ENCODE assay signal across 20 mouse cellular contexts in the genomic region with DNA sequence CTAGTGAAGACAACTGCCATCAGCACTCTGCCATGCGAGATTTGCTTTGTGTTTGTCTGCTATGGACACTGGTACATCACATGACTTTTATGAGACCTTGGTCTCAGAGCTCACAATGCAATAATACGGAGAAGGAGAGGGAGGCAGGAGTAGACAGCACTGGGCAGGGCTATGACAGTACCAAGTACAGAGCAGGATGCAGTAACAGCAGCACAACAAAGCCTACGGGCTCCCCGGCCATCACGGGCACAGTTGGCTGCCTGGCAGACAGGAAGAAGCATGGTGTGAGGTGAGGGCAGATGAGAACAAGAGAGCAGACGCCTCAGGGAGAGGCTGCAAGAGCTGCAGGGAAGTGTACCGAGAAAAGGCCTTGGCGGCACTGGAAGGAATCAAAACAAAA.
DNase-seq lines count a peak whose midpoint lies in the region; ATAC-seq lines count a peak whose summit lies in the region.
"Had no signal": no experiment of that assay in that cellular context is flagged by ENCODE, and none has a peak within 500 bp of the region (broad histone marks: within the 10 kb centered on the region; RNA-seq: fewer than 3 reads in every experiment).

No protein-coding gene starts in this region.

- no peak overlapping the region for H3K4me2 ChIP-seq in midbrain, embryonic 14.5 days (ENCODE audit: low read length)
- H3K4me2 ChIP-seq: heart, embryonic 12.5 days; liver, embryonic 13.5 days; midbrain, embryonic 15.5 days had no signal

- no peaks in the 10 kb centered on the region for H3K27me3 ChIP-seq in midbrain, embryonic 14.5 days (ENCODE audit: control insufficient read depth, insufficient read depth, low read length)
- H3K27me3 ChIP-seq: heart, embryonic 12.5 days; liver, embryonic 13.5 days; midbrain, embryonic 15.5 days had no signal

- no peak overlapping the region for H3K9ac ChIP-seq in midbrain, embryonic 14.5 days (replicated peaks; ENCODE audit: low read length)
- H3K9ac ChIP-seq: heart, embryonic 12.5 days; liver, embryonic 13.5 days; midbrain, embryonic 15.5 days had no signal

- no peaks in the 10 kb centered on the region for H3K36me3 ChIP-seq in midbrain, embryonic 14.5 days (ENCODE audit: control insufficient read depth, insufficient read depth, low read length)
- H3K36me3 ChIP-seq: limb, embryonic 10.5 days; liver, embryonic 13.5 days; midbrain, embryonic 15.5 days had no signal

- H3K4me1 ChIP-seq in midbrain, embryonic 14.5 days (ENCODE audit: control insufficient read depth, insufficient read depth, low read length): no peaks in the 10 kb centered on the region
- H3K4me1 ChIP-seq: liver, embryonic 13.5 days; midbrain, embryonic 15.5 days had no signal

- ATAC-seq in neutrophil, adult 5-6 weeks (ENCODE audit: extremely low read depth, insufficient number of reproducible peaks, low FRiP score, poor library complexity, severe bottlenecking): 0 out of 2 replicates have a peak, but pooled peaks have one; percentile 26
- ATAC-seq in midbrain, embryonic 14.5 days (ENCODE audit: low FRiP score, low TSS enrichment): no peak
- ATAC-seq: forebrain, embryonic 14.5 days; hindbrain, postnatal 0 days; midbrain, embryonic 15.5 days had no signal

- no peak overlapping the region for H3K4me3 ChIP-seq in midbrain, embryonic 14.5 days (replicated peaks; ENCODE audit: low read depth, low read length)
- H3K4me3 ChIP-seq: embryonic facial prominence, embryonic 10.5 days; heart, embryonic 12.5 days; limb, embryonic 10.5 days; liver, embryonic 13.5 days; midbrain, embryonic 15.5 days had no signal

- H3K27ac ChIP-seq in midbrain, embryonic 14.5 days (replicated peaks; ENCODE audit: low read depth, low read length): no peak overlapping the region
- H3K27ac ChIP-seq: embryonic facial prominence, embryonic 10.5 days; hindbrain, postnatal 0 days; limb, embryonic 10.5 days; liver, embryonic 13.5 days; midbrain, embryonic 15.5 days had no signal

- peak; percentile 36 to 42 for DNase-seq in spleen, postnatal 36 days (ENCODE audit: low spot score in 2 of 2)
- DNase-seq in spleen, postnatal 14 days (ENCODE audit: low spot score in 2 of 2): no peak
- peak; percentile 27 to 48 for DNase-seq in cerebellum, postnatal 10 days
- DNase-seq in thymus, postnatal 4 days: peak; percentile 73
- no peak for DNase-seq in retina, embryonic 14.5 days (ENCODE audit: low spot score)
- DNase-seq in testis, postnatal 10 days (ENCODE audit: low spot score): no peak
- DNase-seq in midbrain, embryonic 14.5 days: no peak
- DNase-seq: adrenal gland, adult 2 months; gastrocnemius, postnatal 36 days; heart, postnatal 4 days; kidney, adult 2 months; kidney, postnatal 25 days; liver, embryonic 13.5 days had no signal

- no peaks in the 10 kb centered on the region for H3K9me3 ChIP-seq in midbrain, embryonic 14.5 days (ENCODE audit: control insufficient read depth, low read length)
- H3K9me3 ChIP-seq: embryonic facial prominence, embryonic 10.5 days; heart, embryonic 12.5 days; limb, embryonic 10.5 days; liver, embryonic 13.5 days; midbrain, embryonic 15.5 days had no signal

- WGBS in midbrain, embryonic 14.5 days: 86% methylated on average over 8 of the region's 8 CpGs

Comparison
In these comparisons a context has a peak if more than half of its experiments do, and no peak if none do; other contexts are left out.
1. DNase-seq: peak in spleen, postnatal 36 days (2 of 2), cerebellum, postnatal 10 days (2 of 2) and thymus, postnatal 4 days (single experiment); none in spleen, postnatal 14 days (0 of 2), retina, embryonic 14.5 days (single experiment), testis, postnatal 10 days (single experiment) and midbrain, embryonic 14.5 days (single experiment).